Mouse (Mus musculus): ENCODE data around the gene Pdzd3. TPM values are rescaled to one million over a fixed set of nuclear protein-coding genes. Genes with fewer than 3 reads are reported as not detected.

Gene Pdzd3
- polyA plus RNA-seq, 1 experiment from 2014 or later: not detected

- Histone ChIP-seq H3K27ac (no peak overlapping the region), H3K27me3 (no peaks in the 10 kb centered on the region), H3K4me2 (no peak overlapping the region), H3K4me1 (replicated peaks) (no peaks in the 10 kb centered on the region), H3K9ac (replicated peaks) (no peak overlapping the region), H3K4me3 (replicated peaks) (no peak overlapping the region), H3K9me3 (no peaks in the 10 kb centered on the region), H3K36me3 (peaks cover 47% of the 10 kb centered on the region)
- 91% methylated on average over 3 of the region's 3 CpGs for WGBS
- no peak for ATAC-seq (ENCODE audit: insufficient number of reproducible peaks, insufficient read depth, low FRiP score, low TSS enrichment, low read depth)
These were observed 50.8 kb downstream of the Pdzd3 start for GRCm38 (mm10) chr9:44200458-44200857.

- Histone ChIP-seq H3K4me3 (replicated peaks) (no peak overlapping the region), H3K27me3 (no peaks in the 10 kb centered on the region), H3K9me3 (no peaks in the 10 kb centered on the region), H3K4me1 (replicated peaks) (no peaks in the 10 kb centered on the region), H3K9ac (replicated peaks) (no peak overlapping the region), H3K36me3 (peaks cover 48% of the 10 kb centered on the region), H3K27ac (no peak overlapping the region), H3K4me2 (no peak overlapping the region)
- no peak for ATAC-seq (ENCODE audit: insufficient number of reproducible peaks, insufficient read depth, low FRiP score, low TSS enrichment, low read depth)
These were observed 51.7 kb downstream of the Pdzd3 start for GRCm38 (mm10) chr9:44199580-44199979.

GRCm38 (mm10) chr9:44199166-44199565 is 52.1 kb downstream of the Pdzd3 start:
- H3K9me3 ChIP-seq: no peaks in the 10 kb centered on the region
- no peak for ATAC-seq (ENCODE audit: insufficient number of reproducible peaks, insufficient read depth, low FRiP score, low TSS enrichment, low read depth)
- no peak overlapping the region for H3K27ac ChIP-seq
- no peak overlapping the region for H3K9ac ChIP-seq (replicated peaks)
- H3K4me3 ChIP-seq (replicated peaks): no peak overlapping the region
- peaks cover 45% of the 10 kb centered on the region for H3K36me3 ChIP-seq
- H3K27me3 ChIP-seq: no peaks in the 10 kb centered on the region
- 90% methylated on average over 3 of the region's 3 CpGs for WGBS
- H3K4me1 ChIP-seq (replicated peaks): no peaks in the 10 kb centered on the region
- H3K4me2 ChIP-seq: no peak overlapping the region

Other genes with a start within 250 kb of the Pdzd3 start
- 0.47 TPM in 1 of 2 replicates, not detected in the other for gene Thy1, start 208.1 kb downstream of the Pdzd3 start, polyA plus RNA-seq (2016; fragmentation: Nextera tagmentation; extraction: Ambion mirVana)
- gene Usp2, start 184.4 kb downstream of the Pdzd3 start, polyA plus RNA-seq (2016; fragmentation: Nextera tagmentation; extraction: Ambion mirVana): 8.5 and 11.0 TPM in 2 replicates
- gene Mfrp, start 149.7 kb downstream of the Pdzd3 start, polyA plus RNA-seq (2016; fragmentation: Nextera tagmentation; extraction: Ambion mirVana): 0.29 and 0.40 TPM in 2 replicates
- gene C1qtnf5, start 144.2 kb downstream of the Pdzd3 start, polyA plus RNA-seq (2016; fragmentation: Nextera tagmentation; extraction: Ambion mirVana): 0.84 TPM in 1 of 2 replicates, not detected in the other
- 0.08 and 0.17 TPM in 2 replicates for gene Gm49380, start 138.0 kb downstream of the Pdzd3 start, polyA plus RNA-seq (2016; fragmentation: Nextera tagmentation; extraction: Ambion mirVana)
- 89.6 and 91.4 TPM in 2 replicates for gene Rnf26, start 138.0 kb downstream of the Pdzd3 start, polyA plus RNA-seq (2016; fragmentation: Nextera tagmentation; extraction: Ambion mirVana)
- gene Mcam, start 117.0 kb downstream of the Pdzd3 start, polyA plus RNA-seq (2016; fragmentation: Nextera tagmentation; extraction: Ambion mirVana): 18.0 and 18.1 TPM in 2 replicates
- gene Cbl, start 17.4 kb downstream of the Pdzd3 start, polyA plus RNA-seq (2016; fragmentation: Nextera tagmentation; extraction: Ambion mirVana): 18.4 and 18.7 TPM in 2 replicates
- not detected in 2 replicates for gene Ccdc153, start 10.8 kb downstream of the Pdzd3 start, polyA plus RNA-seq (2016; fragmentation: Nextera tagmentation; extraction: Ambion mirVana)
- 5.3 and 6.7 TPM in 2 replicates for gene Nlrx1, start 17.1 kb upstream of the Pdzd3 start, polyA plus RNA-seq (2016; fragmentation: Nextera tagmentation; extraction: Ambion mirVana)
- 7.0 and 7.7 TPM in 2 replicates for gene Abcg4, start 37.1 kb upstream of the Pdzd3 start, polyA plus RNA-seq (2016; fragmentation: Nextera tagmentation; extraction: Ambion mirVana)
- 29.1 and 33.2 TPM in 2 replicates for gene Hinfp, start 54.2 kb upstream of the Pdzd3 start, polyA plus RNA-seq (2016; fragmentation: Nextera tagmentation; extraction: Ambion mirVana)
- 7.9 and 8.1 TPM in 2 replicates for gene C2cd2l, start 68.8 kb upstream of the Pdzd3 start, polyA plus RNA-seq (2016; fragmentation: Nextera tagmentation; extraction: Ambion mirVana)
- gene Dpagt1, start 74.5 kb upstream of the Pdzd3 start, polyA plus RNA-seq (2016; fragmentation: Nextera tagmentation; extraction: Ambion mirVana): 38.1 and 38.6 TPM in 2 replicates
- gene H2afx, start 83.2 kb upstream of the Pdzd3 start, polyA plus RNA-seq (2016; fragmentation: Nextera tagmentation; extraction: Ambion mirVana): 429 and 481 TPM in 2 replicates
- 123 and 125 TPM in 2 replicates for gene Hmbs, start 92.8 kb upstream of the Pdzd3 start, polyA plus RNA-seq (2016; fragmentation: Nextera tagmentation; extraction: Ambion mirVana)
- gene Vps11, start 110.2 kb upstream of the Pdzd3 start, polyA plus RNA-seq (2016; fragmentation: Nextera tagmentation; extraction: Ambion mirVana): 28.9 and 30.7 TPM in 2 replicates
- gene Hyou1, start 128.0 kb upstream of the Pdzd3 start, polyA plus RNA-seq (2016; fragmentation: Nextera tagmentation; extraction: Ambion mirVana): 34.0 and 36.4 TPM in 2 replicates
- 11.1 and 12.8 TPM in 2 replicates for gene Slc37a4, start 145.4 kb upstream of the Pdzd3 start, polyA plus RNA-seq (2016; fragmentation: Nextera tagmentation; extraction: Ambion mirVana)
- 2,041 and 2,143 TPM in 2 replicates for gene Rps25, start 155.7 kb upstream of the Pdzd3 start, polyA plus RNA-seq (2016; fragmentation: Nextera tagmentation; extraction: Ambion mirVana)
- gene Trappc4, start 156.1 kb upstream of the Pdzd3 start, polyA plus RNA-seq (2016; fragmentation: Nextera tagmentation; extraction: Ambion mirVana): 147 and 161 TPM in 2 replicates
- gene Ccdc84, start 167.1 kb upstream of the Pdzd3 start, polyA plus RNA-seq (2016; fragmentation: Nextera tagmentation; extraction: Ambion mirVana): 35.1 and 38.4 TPM in 2 replicates
- 0.18 TPM in 1 of 2 replicates, not detected in the other for gene Foxr1, start 189.7 kb upstream of the Pdzd3 start, polyA plus RNA-seq (2016; fragmentation: Nextera tagmentation; extraction: Ambion mirVana)
- 0.31 and 0.65 TPM in 2 replicates for gene Upk2, start 203.5 kb upstream of the Pdzd3 start, polyA plus RNA-seq (2016; fragmentation: Nextera tagmentation; extraction: Ambion mirVana)
- 14.3 and 17.3 TPM in 2 replicates for gene Bcl9l, start 231.4 kb upstream of the Pdzd3 start, polyA plus RNA-seq (2016; fragmentation: Nextera tagmentation; extraction: Ambion mirVana)

Data from limb, embryonic 12.5 days (tissue).